Comparison of ENCODE assay signal across 8 mouse cellular contexts in genomic region chr5:125141525-125141880, GRCm38 (mm10). TPM values are rescaled to one million over a fixed set of nuclear protein-coding genes. Genes with fewer than 3 reads are reported as not detected.
DNase-seq lines count a peak whose midpoint lies in the region; ATAC-seq and TF ChIP-seq lines count a peak whose summit lies in the region.

No protein-coding gene starts in this region.

- ATAC-seq in granulocyte monocyte progenitor cell, adult 5-6 weeks (replicated peaks; ENCODE audit: poor library complexity, severe bottlenecking), result peak; percentile 43; the same call in 1 of the 2 replicates
- peak; percentile 33 for ATAC-seq in liver, embryonic 15.5 days (ENCODE audit: insufficient read depth)
- ATAC-seq in stomach, embryonic 14.5 days (ENCODE audit: insufficient number of reproducible peaks, insufficient read depth, low FRiP score, low read depth), result peak; percentile 65; the same call in 1 of the 2 replicates

- no peak for TF ChIP-seq POLR2A in lung, adult 2 months (IDR thresholded peaks at IDR 0.05; ENCODE audit: borderline replicate concordance, extremely low read depth, low read depth, low read length)

- H3K4me2 ChIP-seq in liver, embryonic 15.5 days, result no peak overlapping the region
- peak overlapping the region; percentile 70 for H3K4me2 ChIP-seq in stomach, embryonic 14.5 days (replicated peaks; ENCODE audit: low read depth, low read length)

- no peaks in the 10 kb centered on the region for H3K9me3 ChIP-seq in liver, embryonic 15.5 days (replicated peaks)
- no peaks in the 10 kb centered on the region for H3K9me3 ChIP-seq in stomach, embryonic 14.5 days (ENCODE audit: control insufficient read depth, low read depth, low read length)

- no peak overlapping the region for H3K9ac ChIP-seq in liver, embryonic 15.5 days
- no peak overlapping the region for H3K9ac ChIP-seq in stomach, embryonic 14.5 days (replicated peaks; ENCODE audit: low read depth, low read length)

- H3K27me3 ChIP-seq in liver, embryonic 15.5 days, result no peaks in the 10 kb centered on the region
- H3K27me3 ChIP-seq in stomach, embryonic 14.5 days (ENCODE audit: control insufficient read depth, insufficient read depth, low read length), result no peaks in the 10 kb centered on the region

- no peak for TF ChIP-seq CTCF in lung, adult 2 months (IDR thresholded peaks at IDR 0.05; ENCODE audit: insufficient read depth, low read length)

- WGBS in lung, adult 2 months, result 3% methylated on average over 7 of the region's 7 CpGs
- WGBS in liver, embryonic 15.5 days (ENCODE audit: insufficient replicate concordance), result 38% methylated on average over 7 of the region's 7 CpGs
- WGBS in stomach, embryonic 14.5 days, result under 1% methylated on average over 7 of the region's 7 CpGs

- H3K4me1 ChIP-seq in lung, adult 2 months (ENCODE audit: control insufficient read depth, insufficient read depth, low read length), result peaks cover 43% of the 10 kb centered on the region
- peaks cover 46% of the 10 kb centered on the region for H3K4me1 ChIP-seq in liver, embryonic 15.5 days (replicated peaks)
- peaks cover 66% of the 10 kb centered on the region for H3K4me1 ChIP-seq in stomach, embryonic 14.5 days (ENCODE audit: control insufficient read depth, insufficient read depth, low read length)

- H3K4me3 ChIP-seq in lung, adult 2 months (replicated peaks; ENCODE audit: extremely low read depth, low read depth, low read length), result peak overlapping the region; percentile 31
- H3K4me3 ChIP-seq in liver, embryonic 15.5 days (replicated peaks), result no peak overlapping the region
- peak overlapping the region; percentile 7; the same call in 1 of the 2 replicates for H3K4me3 ChIP-seq in stomach, embryonic 14.5 days (ENCODE audit: low read depth, low read length)

- peak overlapping the region; percentile 51; the same call in 1 of the 2 replicates for H3K27ac ChIP-seq in liver, embryonic 15.5 days (replicated peaks)
- H3K27ac ChIP-seq in stomach, embryonic 14.5 days (ENCODE audit: low read length), result peak overlapping the region; percentile 99

- no peaks in the 10 kb centered on the region for H3K36me3 ChIP-seq in liver, embryonic 15.5 days (replicated peaks)
- H3K36me3 ChIP-seq in stomach, embryonic 14.5 days (ENCODE audit: control insufficient read depth, insufficient read depth, low read length), result no peaks in the 10 kb centered on the region

- DNase-seq in adrenal gland, postnatal 14 days, result peak; percentile 83
- no peak for DNase-seq in adrenal gland, postnatal 10 days
- DNase-seq in lung, adult 2 months, result no peak
- no peak for DNase-seq in lung, adult 18-20 months
- DNase-seq in kidney, postnatal 25 days, result no peak

RNA-seq across cellular contexts. Expression of gene Ncor2, which starts 37.5 kb away (rescaled TPM):
- total RNA-seq in adrenal gland, postnatal 14 days (2021), result 165 and 192 TPM in 2 replicates
- 100 to 1,000 TPM; 125 to 153 TPM for total RNA-seq in adrenal gland, postnatal 10 days (2021)
- 65.5 and 78.9 TPM in 2 replicates for polyA plus RNA-seq in lung, adult 2 months (2012; rRNA removed)
- total RNA-seq in granulocyte monocyte progenitor cell, adult 5-6 weeks (2014; fragmentation: Nextera tagmentation), result 47.9 and 77.4 TPM in 2 replicates
- 5.3 and 11.8 TPM in 2 replicates for total RNA-seq in granulocyte monocyte progenitor cell, adult 5-6 weeks (2017)
- polyA plus RNA-seq in liver, embryonic 15.5 days (2015; fragmentation: Nextera tagmentation; extraction: Ambion mirVana), result 3.8 and 5.4 TPM in 2 replicates
- 32.7 and 33.4 TPM in 2 replicates for polyA plus RNA-seq in stomach, embryonic 14.5 days (2014; fragmentation: Nextera tagmentation; extraction: Ambion mirVana)
